Mouse (Mus musculus): Measurements from ENCODE around the gene Gm6460.
"Not testable (repeated sequence)": the region's sequence is repeated elsewhere in the genome, so short reads cannot be mapped to it uniquely, and the experiment has no call there.

Gm6460 gene

GRCm38 (mm10) chr5:11594613-11595012 lies at the start of gene Gm6460:
Gene Gm6460 (plus strand): TSS chr5:11594913.
- CTCF ChIA-PET, POLR2A ChIA-PET: not testable (repeated sequence)
